In genomic region chr2:79186878-79187277, GRCm38 (mm10) we compare ENCODE assay signal across 21 mouse cellular contexts.
DNase-seq lines count a peak whose midpoint lies in the region; ATAC-seq lines count a peak whose summit lies in the region.
"Had no signal": no experiment of that assay in that cellular context is flagged by ENCODE, and none has a peak within 500 bp of the region (broad histone marks: within the 10 kb centered on the region; RNA-seq: fewer than 3 reads in every experiment).

No protein-coding gene starts in this region.

- H3K27ac ChIP-seq in kidney, embryonic 15.5 days, result no peak overlapping the region
- no peak overlapping the region for H3K27ac ChIP-seq in hindbrain, embryonic 16.5 days (ENCODE audit: low read depth, low read length)
- H3K27ac ChIP-seq: limb, embryonic 12.5 days; liver, embryonic 12.5 days had no signal

- ATAC-seq in kidney, embryonic 15.5 days (replicated peaks; ENCODE audit: low FRiP score), result 0 out of 2 replicates have a peak, but pooled peaks have one; percentile 56
- peak; percentile 40; the same call in 1 of the 2 replicates for ATAC-seq in hindbrain, embryonic 16.5 days
- ATAC-seq: activated CD4-positive, CD25-positive, alpha-beta regulatory T cell, adult 4 months; forebrain, embryonic 13.5 days; liver, embryonic 12.5 days had no signal

- no peaks in the 10 kb centered on the region for H3K36me3 ChIP-seq in kidney, embryonic 15.5 days
- no peaks in the 10 kb centered on the region for H3K36me3 ChIP-seq in hindbrain, embryonic 16.5 days (ENCODE audit: control insufficient read depth, insufficient read depth, low read length)
- H3K36me3 ChIP-seq: G1E; limb, embryonic 12.5 days; liver, embryonic 12.5 days had no signal

- H3K9ac ChIP-seq in kidney, embryonic 15.5 days, result no peak overlapping the region
- H3K9ac ChIP-seq in hindbrain, embryonic 16.5 days (ENCODE audit: low read depth, low read length), result no peak overlapping the region
- H3K9ac ChIP-seq: forebrain, embryonic 13.5 days; limb, embryonic 12.5 days; liver, embryonic 12.5 days had no signal

- peaks cover 10% of the 10 kb centered on the region; the same call in 1 of the 2 replicates for H3K4me1 ChIP-seq in kidney, embryonic 15.5 days
- no peaks in the 10 kb centered on the region; the same call in 1 of the 2 replicates for H3K4me1 ChIP-seq in hindbrain, embryonic 16.5 days (ENCODE audit: control insufficient read depth, insufficient read depth, low read depth, low read length)

- WGBS in kidney, embryonic 15.5 days, result 69% methylated on average over 7 of the region's 7 CpGs
- 64% methylated on average over 7 of the region's 7 CpGs for WGBS in hindbrain, embryonic 16.5 days

- no peaks in the 10 kb centered on the region for H3K9me3 ChIP-seq in kidney, embryonic 15.5 days (replicated peaks)
- H3K9me3 ChIP-seq in hindbrain, embryonic 16.5 days (ENCODE audit: control insufficient read depth, low read length), result no peaks in the 10 kb centered on the region
- H3K9me3 ChIP-seq: forebrain, embryonic 13.5 days; G1E; limb, embryonic 12.5 days; liver, embryonic 12.5 days; megakaryocyte, embryonic 14.5 days had no signal

- DNase-seq in cerebellum, postnatal 25 days, result peak; percentile 4 to 11
- DNase-seq in cerebellum, adult 9-11 months, result no peak
- DNase-seq in kidney, adult 9 months, result no peak
- peak; percentile 37 for DNase-seq in thymus, postnatal 14 days
- no peak for DNase-seq in urinary bladder, adult 18-20 months (ENCODE audit: low spot score in 2 of 2)
- no peak for DNase-seq in left cerebral cortex, postnatal 36 days (ENCODE audit: low spot score in 2 of 2)
- DNase-seq: adrenal gland, postnatal 10 days; cerebellum, adult 18-20 months; heart, postnatal 10 days; kidney, adult 18-20 months; kidney, postnatal 36 days; lung, adult 2 months had no signal

- H3K4me2 ChIP-seq in kidney, embryonic 15.5 days, result no peak overlapping the region
- no peak overlapping the region for H3K4me2 ChIP-seq in hindbrain, embryonic 16.5 days (ENCODE audit: low read length)
- H3K4me2 ChIP-seq: heart, embryonic 11.5 days; liver, embryonic 12.5 days had no signal

- no peak overlapping the region for H3K4me3 ChIP-seq in kidney, embryonic 15.5 days (replicated peaks)
- H3K4me3 ChIP-seq in hindbrain, embryonic 16.5 days (ENCODE audit: low read length), result no peak overlapping the region
- H3K4me3 ChIP-seq: forebrain, embryonic 13.5 days; limb, embryonic 12.5 days; liver, embryonic 12.5 days; megakaryocyte, embryonic 14.5 days had no signal

- H3K27me3 ChIP-seq in kidney, embryonic 15.5 days, result no peaks in the 10 kb centered on the region
- H3K27me3 ChIP-seq in hindbrain, embryonic 16.5 days (replicated peaks; ENCODE audit: control insufficient read depth, insufficient read depth, low read length), result no peaks in the 10 kb centered on the region
- H3K27me3 ChIP-seq: forebrain, embryonic 13.5 days; limb, embryonic 12.5 days; liver, embryonic 12.5 days; megakaryocyte, embryonic 14.5 days had no signal

- intact Hi-C loops in left cerebral cortex, postnatal 36 days (cut with DNase I), result no loop called here

Comparison
In these comparisons a context has a peak if more than half of its experiments do, and no peak if none do; other contexts are left out.
1. DNase-seq: peak in cerebellum, postnatal 25 days (2 of 2) and thymus, postnatal 14 days (single experiment); none in cerebellum, adult 9-11 months (single experiment), kidney, adult 9 months (single experiment), urinary bladder, adult 18-20 months (0 of 2) and left cerebral cortex, postnatal 36 days (0 of 2).